Mouse (Mus musculus): ENCODE measurements at regions not wholly inside any gene's neighbourhood (a gene's known extent, or its start where the extent isn't known, plus 50 kb on each side); places are given as distances from the start of the nearest gene placed in this dataset.

DNA sequence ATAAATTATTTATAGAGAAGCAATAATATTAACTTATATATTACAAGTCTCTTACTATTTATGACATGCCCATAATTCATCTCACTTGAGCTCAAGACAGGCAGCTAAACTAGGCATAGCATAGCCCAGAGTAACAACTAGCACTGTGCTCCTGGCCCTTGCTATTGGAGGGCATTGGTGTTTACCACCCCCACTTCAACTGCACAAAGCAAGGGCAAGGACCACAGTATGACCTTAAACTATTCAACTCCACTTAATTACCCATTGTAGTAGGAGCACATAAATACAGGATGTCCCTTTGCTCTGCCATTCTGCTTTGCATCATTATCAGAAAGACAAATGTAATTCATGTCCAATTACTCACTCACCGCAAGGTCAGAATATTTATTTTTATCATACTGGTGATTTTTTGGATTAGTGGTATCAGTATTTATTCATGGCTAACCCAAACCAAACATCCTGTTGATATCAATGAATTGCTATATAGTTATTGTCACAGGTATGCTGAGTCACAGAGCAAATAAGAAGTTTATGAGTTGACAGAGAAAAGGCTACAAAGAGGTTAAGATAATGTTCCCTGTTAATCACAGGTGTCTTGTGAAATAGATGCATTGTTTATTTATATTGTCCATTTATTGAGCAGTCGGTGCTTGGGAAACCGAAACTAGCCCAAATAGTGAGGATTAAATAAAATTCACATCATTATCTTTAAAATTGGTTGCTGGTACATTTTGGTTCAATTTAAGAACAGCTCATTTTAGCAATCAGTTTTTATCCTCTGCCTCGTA lies 523.4 kb upstream of the A1bg start:
- Histone ChIP-seq H3K4me1 (replicated peaks; ENCODE audit: low read depth, low read length) (no peaks in the 10 kb centered on the region), H3K4me3 (replicated peaks; ENCODE audit: low read length) (no peak overlapping the region), H3K9me3 (ENCODE audit: low read length) (no peaks in the 10 kb centered on the region), H3K36me3 (ENCODE audit: insufficient read depth, low read length) (no peaks in the 10 kb centered on the region), H3K27me3 (ENCODE audit: insufficient read depth, low read length) (no peaks in the 10 kb centered on the region)
- TF ChIP-seq NANOG (IDR thresholded peaks at IDR 0.05; ENCODE audit: borderline replicate concordance, low read length), result no peak
- no peak for TF ChIP-seq CTCF (conservative IDR thresholded peaks at IDR 0.05; ENCODE audit: low read length)
- TF ChIP-seq POU5F1 (IDR thresholded peaks at IDR 0.05; ENCODE audit: borderline replicate concordance, low read length), result no peak

DNA sequence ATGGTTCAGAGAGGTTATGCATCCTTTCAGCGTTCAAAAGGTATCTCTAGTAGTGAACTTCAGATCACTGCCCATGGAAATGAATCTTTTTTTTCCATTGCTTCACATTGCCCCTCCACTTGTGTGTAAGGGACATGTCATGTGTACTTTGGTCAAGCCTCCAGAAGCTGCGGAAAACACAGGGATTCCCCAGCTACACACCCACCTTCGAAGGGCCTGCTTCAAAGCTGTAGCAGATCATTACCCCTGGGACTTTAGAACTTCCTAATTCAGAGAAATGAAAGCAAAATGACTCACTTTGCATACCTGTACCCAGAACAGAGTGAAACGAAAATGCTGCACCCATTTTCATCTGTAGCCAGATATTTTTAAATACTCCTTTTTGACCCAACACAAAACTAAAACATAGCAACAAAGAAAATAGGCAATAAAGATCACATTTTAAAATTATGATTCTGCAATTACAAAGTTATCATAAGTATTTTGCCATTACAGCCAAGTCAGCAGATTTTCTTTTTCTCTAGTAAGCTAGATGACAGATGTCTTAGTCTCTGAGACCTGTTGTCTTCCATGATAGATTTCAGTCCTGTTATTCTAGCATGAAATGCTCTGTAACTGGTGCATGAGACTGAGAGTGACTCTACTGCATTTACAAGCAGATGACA lies 519.1 kb upstream of the A1bg start:
- H3K9me3 ChIP-seq (ENCODE audit: low read length), result no peaks in the 10 kb centered on the region
- no peaks in the 10 kb centered on the region for H3K4me1 ChIP-seq (replicated peaks; ENCODE audit: low read depth, low read length)

DNA sequence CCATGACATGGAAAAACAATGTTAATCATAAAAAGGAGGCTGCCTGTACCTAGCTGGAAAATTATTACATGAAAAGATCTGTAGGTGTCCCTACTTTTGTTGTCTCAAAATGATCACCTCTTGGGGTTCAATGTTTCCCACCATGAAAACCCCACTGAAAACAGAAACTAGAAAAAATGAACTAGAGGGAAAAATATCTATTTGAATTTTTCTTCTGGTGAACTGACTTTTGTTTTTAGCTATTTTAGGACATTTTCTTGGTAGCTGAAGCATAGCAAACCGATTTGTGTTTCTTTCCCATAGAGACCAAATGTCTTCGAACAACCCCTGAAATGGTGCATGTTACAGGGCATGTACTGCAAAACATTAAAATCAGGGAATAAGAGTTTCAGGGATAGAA lies 518.2 kb upstream of the A1bg start:
- TF ChIP-seq NANOG (IDR thresholded peaks at IDR 0.05; ENCODE audit: borderline replicate concordance, low read length), result no peak
- no peak for TF ChIP-seq CTCF (conservative IDR thresholded peaks at IDR 0.05; ENCODE audit: low read length)
- TF ChIP-seq POU5F1 (IDR thresholded peaks at IDR 0.05; ENCODE audit: borderline replicate concordance, low read length), result no peak
- no peaks in the 10 kb centered on the region for H3K4me1 ChIP-seq (replicated peaks; ENCODE audit: low read depth, low read length)
- H3K9me3 ChIP-seq (ENCODE audit: low read length), result no peaks in the 10 kb centered on the region
- H3K27me3 ChIP-seq (ENCODE audit: insufficient read depth, low read length), result no peaks in the 10 kb centered on the region
- H3K4me3 ChIP-seq (replicated peaks; ENCODE audit: low read length), result no peak overlapping the region
- no peaks in the 10 kb centered on the region for H3K36me3 ChIP-seq (ENCODE audit: insufficient read depth, low read length)

More for the DNA sequence above, 519.1 kb upstream of the A1bg start:
- Histone ChIP-seq H3K36me3 (ENCODE audit: insufficient read depth, low read length) (no peaks in the 10 kb centered on the region), H3K4me3 (replicated peaks; ENCODE audit: low read length) (no peak overlapping the region), H3K27me3 (ENCODE audit: insufficient read depth, low read length) (no peaks in the 10 kb centered on the region)
- TF ChIP-seq CTCF (conservative IDR thresholded peaks at IDR 0.05; ENCODE audit: low read length) (no peak), POU5F1 (IDR thresholded peaks at IDR 0.05; ENCODE audit: borderline replicate concordance, low read length) (no peak), NANOG (IDR thresholded peaks at IDR 0.05; ENCODE audit: borderline replicate concordance, low read length) (no peak)

DNA sequence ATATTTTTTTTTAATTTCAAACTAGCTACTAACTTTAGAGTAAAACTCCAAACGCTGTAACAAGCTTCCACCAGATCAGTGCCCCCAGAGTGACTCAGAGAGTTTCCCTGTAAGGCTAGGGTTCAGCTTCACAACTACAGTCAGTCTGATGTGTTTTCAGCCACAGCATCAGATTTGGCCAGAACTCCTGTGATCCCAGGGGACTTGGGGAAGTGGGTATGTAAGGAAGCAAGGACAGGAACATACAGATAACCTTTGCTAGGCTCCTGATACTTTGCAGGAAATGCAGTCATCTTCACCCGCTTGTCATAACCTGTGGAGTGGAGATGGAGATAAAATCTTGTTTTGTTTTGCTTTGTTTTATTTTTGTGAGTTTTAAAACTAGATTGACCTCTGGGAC lies 517.5 kb upstream of the A1bg start:
- Histone ChIP-seq H3K36me3 (ENCODE audit: insufficient read depth, low read length) (no peaks in the 10 kb centered on the region), H3K4me3 (replicated peaks; ENCODE audit: low read length) (no peak overlapping the region), H3K27me3 (ENCODE audit: insufficient read depth, low read length) (no peaks in the 10 kb centered on the region), H3K9me3 (ENCODE audit: low read length) (no peaks in the 10 kb centered on the region), H3K4me1 (replicated peaks; ENCODE audit: low read depth, low read length) (no peaks in the 10 kb centered on the region)
- no peak for TF ChIP-seq POU5F1 (IDR thresholded peaks at IDR 0.05; ENCODE audit: borderline replicate concordance, low read length)
- TF ChIP-seq CTCF (conservative IDR thresholded peaks at IDR 0.05; ENCODE audit: low read length), result no peak
- TF ChIP-seq NANOG (IDR thresholded peaks at IDR 0.05; ENCODE audit: borderline replicate concordance, low read length), result no peak

DNA sequence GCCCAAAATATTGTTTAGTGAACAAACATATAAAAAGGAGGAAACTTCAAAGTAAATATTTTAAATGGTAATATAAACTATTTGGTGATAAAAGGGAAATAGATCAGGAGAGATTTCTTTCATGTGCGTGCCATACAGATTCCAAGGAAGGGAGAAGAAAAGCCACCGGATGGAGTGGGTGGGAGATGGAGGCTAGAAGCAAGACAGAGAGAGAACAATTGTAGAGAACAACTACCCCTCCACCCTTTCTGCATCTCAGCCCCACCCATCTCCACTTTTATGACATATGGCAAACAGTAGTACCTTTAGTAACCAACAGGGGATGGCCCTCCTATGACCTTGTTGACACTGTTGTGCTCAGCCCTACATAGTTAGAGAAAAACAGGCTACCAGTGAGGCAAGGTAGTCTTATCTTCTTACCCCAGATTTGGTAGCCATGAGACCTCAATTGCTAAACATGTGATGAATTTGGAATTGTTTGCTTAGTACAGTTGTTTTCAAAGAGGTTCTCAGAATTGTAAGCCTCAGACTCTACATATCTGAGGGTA lies 516.9 kb upstream of the A1bg start:
- no peaks in the 10 kb centered on the region for H3K36me3 ChIP-seq (ENCODE audit: insufficient read depth, low read length)
- no peak overlapping the region for H3K4me3 ChIP-seq (replicated peaks; ENCODE audit: low read length)
- TF ChIP-seq NANOG (IDR thresholded peaks at IDR 0.05; ENCODE audit: borderline replicate concordance, low read length), result no peak
- peak; percentile 18; the same call in 1 of the 2 replicates for TF ChIP-seq CTCF (conservative IDR thresholded peaks at IDR 0.05; ENCODE audit: low read length)
- TF ChIP-seq POU5F1 (IDR thresholded peaks at IDR 0.05; ENCODE audit: borderline replicate concordance, low read length), result no peak
- no peaks in the 10 kb centered on the region for H3K9me3 ChIP-seq (ENCODE audit: low read length)
- H3K27me3 ChIP-seq (ENCODE audit: insufficient read depth, low read length), result no peaks in the 10 kb centered on the region
- H3K4me1 ChIP-seq (replicated peaks; ENCODE audit: low read depth, low read length), result no peaks in the 10 kb centered on the region

DNA sequence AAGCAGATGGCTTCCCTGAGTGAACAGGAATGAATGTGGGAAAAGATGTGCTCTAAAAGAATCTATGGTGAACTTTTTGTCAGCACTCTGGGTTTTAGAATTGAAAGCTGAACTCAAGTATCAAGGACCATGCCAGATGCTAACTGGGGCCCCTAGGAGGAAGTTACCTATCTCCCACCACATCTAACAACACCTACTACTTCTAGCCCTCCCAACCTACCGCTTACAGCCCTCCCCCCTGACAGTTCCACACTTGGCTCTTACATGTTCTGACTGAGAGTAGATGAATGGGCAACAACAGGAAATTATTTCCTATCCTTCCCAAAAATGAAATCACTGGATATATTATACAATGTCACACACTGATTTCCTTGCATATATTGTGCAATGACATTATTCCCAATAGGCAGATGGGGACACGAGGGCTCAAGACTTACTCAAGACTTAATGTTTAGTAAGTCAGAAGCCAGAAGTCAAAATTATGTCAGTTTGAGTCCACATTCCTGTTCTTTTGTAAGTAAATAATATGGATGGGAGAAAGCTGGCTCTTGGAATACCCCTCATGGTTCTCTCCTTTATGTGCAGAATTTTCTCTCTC lies 506.1 kb upstream of the A1bg start:
- Histone ChIP-seq H3K36me3 (ENCODE audit: insufficient read depth, low read length) (no peaks in the 10 kb centered on the region), H3K4me3 (replicated peaks; ENCODE audit: low read length) (no peak overlapping the region), H3K27me3 (ENCODE audit: insufficient read depth, low read length) (no peaks in the 10 kb centered on the region), H3K9me3 (ENCODE audit: low read length) (no peaks in the 10 kb centered on the region), H3K4me1 (replicated peaks; ENCODE audit: low read depth, low read length) (no peaks in the 10 kb centered on the region)
- TF ChIP-seq CTCF (conservative IDR thresholded peaks at IDR 0.05; ENCODE audit: low read length), result no peak
- no peak for TF ChIP-seq NANOG (IDR thresholded peaks at IDR 0.05; ENCODE audit: borderline replicate concordance, low read length)
- no peak for TF ChIP-seq POU5F1 (IDR thresholded peaks at IDR 0.05; ENCODE audit: borderline replicate concordance, low read length)

DNA sequence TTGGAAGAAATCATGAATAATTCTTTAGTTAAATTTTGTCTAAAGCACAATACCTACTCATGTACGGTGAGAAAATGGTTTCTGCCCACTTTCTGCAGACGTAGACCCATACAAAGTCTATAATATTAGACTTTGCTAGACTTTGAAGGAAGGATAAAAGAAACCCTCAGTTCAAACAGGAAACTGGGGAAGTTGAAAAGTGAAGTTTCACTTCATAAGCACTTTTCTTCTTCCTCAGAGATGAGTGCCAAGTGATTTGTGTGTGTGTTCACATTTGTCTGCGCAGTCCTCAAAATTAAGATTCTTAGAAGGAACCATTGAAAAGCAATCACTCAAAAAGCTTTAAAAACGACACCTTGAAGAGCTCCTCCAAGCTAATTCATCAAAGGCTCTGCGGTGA lies 500.2 kb upstream of the A1bg start:
- no peaks in the 10 kb centered on the region for H3K36me3 ChIP-seq (ENCODE audit: insufficient read depth, low read length)
- H3K4me3 ChIP-seq (replicated peaks; ENCODE audit: low read length), result no peak overlapping the region
- no peaks in the 10 kb centered on the region for H3K4me1 ChIP-seq (replicated peaks; ENCODE audit: low read depth, low read length)
- no peaks in the 10 kb centered on the region for H3K27me3 ChIP-seq (ENCODE audit: insufficient read depth, low read length)
- no peak for TF ChIP-seq NANOG (IDR thresholded peaks at IDR 0.05; ENCODE audit: borderline replicate concordance, low read length)
- TF ChIP-seq CTCF (conservative IDR thresholded peaks at IDR 0.05; ENCODE audit: low read length), result no peak
- TF ChIP-seq POU5F1 (IDR thresholded peaks at IDR 0.05; ENCODE audit: borderline replicate concordance, low read length), result no peak
- H3K9me3 ChIP-seq (ENCODE audit: low read length), result no peaks in the 10 kb centered on the region

DNA sequence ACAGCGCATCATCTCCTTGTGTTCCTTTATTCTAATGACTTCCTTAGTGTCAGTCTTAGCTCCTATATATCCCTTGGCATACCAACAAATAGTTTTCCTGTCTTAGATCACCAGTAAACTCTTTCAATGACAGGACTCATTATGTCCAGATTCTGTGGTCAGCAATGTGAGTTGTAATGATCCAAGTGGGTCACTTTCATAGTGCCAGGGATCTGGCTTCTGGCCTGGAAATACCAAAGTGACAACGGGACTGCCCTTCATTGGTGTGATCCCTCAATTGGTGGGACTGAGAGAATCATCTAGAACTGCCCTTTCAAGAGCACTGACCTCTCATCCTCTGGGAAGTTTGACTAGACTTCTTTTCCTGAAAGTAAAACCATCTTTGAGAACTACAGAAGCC lies 494.7 kb upstream of the A1bg start:
- Histone ChIP-seq H3K9me3 (ENCODE audit: low read length) (no peaks in the 10 kb centered on the region), H3K27me3 (ENCODE audit: insufficient read depth, low read length) (no peaks in the 10 kb centered on the region), H3K4me1 (replicated peaks; ENCODE audit: low read depth, low read length) (no peaks in the 10 kb centered on the region), H3K36me3 (ENCODE audit: insufficient read depth, low read length) (no peaks in the 10 kb centered on the region), H3K4me3 (replicated peaks; ENCODE audit: low read length) (no peak overlapping the region)
- TF ChIP-seq CTCF (conservative IDR thresholded peaks at IDR 0.05; ENCODE audit: low read length) (no peak), NANOG (IDR thresholded peaks at IDR 0.05; ENCODE audit: borderline replicate concordance, low read length) (no peak), POU5F1 (IDR thresholded peaks at IDR 0.05; ENCODE audit: borderline replicate concordance, low read length) (no peak)
